Mouse (Mus musculus) urinary bladder, postnatal 0 days (tissue): ENCODE results near the gene Gm43738. TPM values are rescaled to one million over a fixed set of nuclear protein-coding genes. Genes with fewer than 3 reads are reported as not detected.

Source experiments
- polyA plus RNA-seq: library from polyadenylated mRNA; unstranded; fragments of >200 nt; fragmentation: Nextera tagmentation; extraction: Ambion mirVana; gene quantifications from 2 replicates; pipeline ENCODE4 v1.2.1, GENCODE M21; 2015

The Gm43738 gene
- not detected in 2 replicates for polyA plus RNA-seq

GRCm38 (mm10) chr3:89100811-89101210 is at the start of gene Gm43738:
Gene Gm43738, minus strand, starts transcription at chr3:89101099.

GRCm38 (mm10) chr3:89135958-89136357 is 35.1 kb upstream of the Gm43738 start, which contains the start of gene Pklr:
Gene Pklr, plus strand, starts transcription at chr3:89136142.

GRCm38 (mm10) chr3:89101812-89102494 is 1.1 kb upstream of the Gm43738 start, which contains the start of gene Fdps:
Gene Fdps, minus strand, starts transcription at chr3:89101959.

GRCm38 (mm10) chr3:89093175-89093574 is 7.7 kb downstream of the Gm43738 start, which contains the start of gene Rusc1:
Gene Rusc1, minus strand, starts transcription at chr3:89093311.

Other genes with a start within 250 kb of the Gm43738 start
- 34.3 and 35.2 TPM in 2 replicates for gene Msto1, start 187.1 kb downstream of the Gm43738 start, polyA plus RNA-seq
- gene Ash1l, start 150.5 kb downstream of the Gm43738 start, polyA plus RNA-seq = 10.8 and 13.0 TPM in 2 replicates
- gene Dap3, start 149.9 kb downstream of the Gm43738 start, polyA plus RNA-seq = 103 and 117 TPM in 2 replicates
- gene Rusc1, start 7.8 kb downstream of the Gm43738 start, polyA plus RNA-seq = 11.3 and 11.4 TPM in 2 replicates
- 251 and 535 TPM in 2 replicates for gene Fdps, start 860 bp upstream of the Gm43738 start, polyA plus RNA-seq
- gene Pklr, start 35.0 kb upstream of the Gm43738 start, polyA plus RNA-seq = not detected in 2 replicates
- gene Hcn3, start 59.1 kb upstream of the Gm43738 start, polyA plus RNA-seq = 0.35 and 0.59 TPM in 2 replicates
- 10.9 and 11.8 TPM in 2 replicates for gene Clk2, start 63.7 kb upstream of the Gm43738 start, polyA plus RNA-seq
- gene Scamp3, start 76.4 kb upstream of the Gm43738 start, polyA plus RNA-seq = 63.2 and 67.5 TPM in 2 replicates
- gene Fam189b, start 82.0 kb upstream of the Gm43738 start, polyA plus RNA-seq = 16.3 and 16.7 TPM in 2 replicates
- 35.9 and 40.6 TPM in 2 replicates for gene Gba, start 101.8 kb upstream of the Gm43738 start, polyA plus RNA-seq
- 31.5 and 34.3 TPM in 2 replicates for gene Thbs3, start 114.1 kb upstream of the Gm43738 start, polyA plus RNA-seq
- gene Mtx1, start 126.0 kb upstream of the Gm43738 start, polyA plus RNA-seq = 130 and 133 TPM in 2 replicates
- gene Muc1, start 128.0 kb upstream of the Gm43738 start, polyA plus RNA-seq = 0.31 and 0.75 TPM in 2 replicates
- gene Krtcap2, start 144.9 kb upstream of the Gm43738 start, polyA plus RNA-seq = 245 and 269 TPM in 2 replicates
- gene Trim46, start 145.2 kb upstream of the Gm43738 start, polyA plus RNA-seq = 0.50 and 0.73 TPM in 2 replicates
- gene Dpm3, start 158.3 kb upstream of the Gm43738 start, polyA plus RNA-seq = 107 and 126 TPM in 2 replicates
- 90.2 and 94.4 TPM in 2 replicates for gene Slc50a1, start 169.5 kb upstream of the Gm43738 start, polyA plus RNA-seq
- 19.8 and 20.1 TPM in 2 replicates for gene Efna1, start 180.0 kb upstream of the Gm43738 start, polyA plus RNA-seq
- gene Efna3, start 221.9 kb upstream of the Gm43738 start, polyA plus RNA-seq = 5.3 and 6.5 TPM in 2 replicates
- 4.4 and 5.6 TPM in 2 replicates for gene Efna4, start 236.9 kb upstream of the Gm43738 start, polyA plus RNA-seq
- gene Adam15, start 248.9 kb upstream of the Gm43738 start, polyA plus RNA-seq = 60.9 and 72.6 TPM in 2 replicates